Mouse (Mus musculus): ENCODE measurements around the gene Fstl1.

GRCm38 (mm10) chr16:37878951-37879505 is 102.4 kb downstream of the Fstl1 start:
- TF ChIP-seq EP300 (IDR thresholded peaks at IDR 0.05; ENCODE audit: low read depth) (no peak), CTCF (IDR thresholded peaks at IDR 0.05; ENCODE audit: low read depth) (no peak)
